Mouse (Mus musculus): ENCODE data around the gene Abtb1.

DNA sequence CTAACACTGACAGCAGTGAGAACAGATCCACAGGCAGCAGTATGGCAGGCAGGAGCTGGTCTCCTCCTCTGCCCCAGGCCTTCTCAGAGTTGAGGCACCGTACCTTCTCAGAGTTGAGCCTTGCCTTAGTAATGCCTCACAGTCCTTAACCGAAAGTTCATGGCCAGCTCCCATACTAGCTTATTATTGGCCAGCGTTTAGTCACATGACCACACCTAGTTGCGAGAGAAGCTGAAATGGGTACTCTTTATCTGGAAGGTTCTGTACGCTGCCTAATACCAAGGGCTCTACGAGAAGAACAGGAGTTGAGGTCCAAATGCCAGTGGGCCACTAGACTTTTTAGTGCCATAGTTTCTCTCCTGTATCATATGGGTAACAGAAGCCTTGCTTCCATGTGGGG, 20.5 kb downstream of the Abtb1 start:
- TF ChIP-seq GATA1 (IDR thresholded peaks at IDR 0.05; ENCODE audit: low read length) (no peak), TAL1 (IDR thresholded peaks at IDR 0.05; ENCODE audit: low read length) (no peak)
